Mouse (Mus musculus): Measurements from ENCODE around the gene Dennd1a. TPM values are rescaled to one million over a fixed set of nuclear protein-coding genes. Genes with fewer than 3 reads are reported as not detected.

Gene Dennd1a
- total RNA-seq, 2 experiments from 2014 or later = 75.0 to 78.2 TPM

- DNase-seq (ENCODE audit: low spot score in 2 of 2) = no peak
Measured at GRCm38 (mm10) chr2:37756220-37756930, 530.8 kb downstream of the Dennd1a start.

- no peak for DNase-seq (ENCODE audit: low spot score in 2 of 2)
Measured at GRCm38 (mm10) chr2:37751114-37751513, 536.1 kb downstream of the Dennd1a start.

DNA sequence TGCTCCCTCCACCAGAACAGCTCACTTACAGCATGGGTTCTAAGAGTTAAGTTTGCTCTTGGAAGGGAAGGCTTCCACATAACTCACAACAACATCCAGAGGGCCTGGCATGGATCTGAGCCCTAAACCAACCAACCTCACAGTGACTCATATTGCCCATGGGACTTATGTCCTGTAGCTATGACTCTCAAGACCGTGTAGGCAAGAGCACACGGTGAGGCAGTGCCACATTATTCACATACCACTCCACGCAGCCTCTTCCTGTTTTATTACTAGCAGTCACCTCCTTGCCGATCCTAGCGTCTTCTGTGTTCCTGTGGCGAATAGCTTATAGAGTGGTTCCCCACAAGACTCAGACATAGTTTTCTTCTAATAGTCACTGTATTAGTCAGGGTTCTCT, 537.9 kb downstream of the Dennd1a start:
- no peak for DNase-seq (ENCODE audit: low spot score in 2 of 2)

Small RNAs within 50 kb of the gene (microRNA-seq; reads per million reads assigned to microRNA genes)
- 0 reads per million in 2 experiments for gene Gm44455

Other genes starting within 250 kb of the Dennd1a start
- 10 to 100 TPM; 82.2 to 89.2 TPM for gene Lhx2, start 51.9 kb upstream of the Dennd1a start, total RNA-seq (2021)
- 10 to 100 TPM; 25.1 to 30.8 TPM for gene Nek6, start 224.3 kb upstream of the Dennd1a start, total RNA-seq (2021)